Mouse (Mus musculus) neural tube, embryonic 11.5 days (tissue): ENCODE measurements around the gene Erbb2. TPM values are rescaled to one million over a fixed set of nuclear protein-coding genes. Genes with fewer than 3 reads are reported as not detected.

Experiments
- polyA plus RNA-seq: library from polyadenylated mRNA; unstranded; fragments of >200 nt; fragmentation: Nextera tagmentation; extraction: Ambion mirVana; gene quantifications from 2 replicates; pipeline ENCODE4 v1.2.1, GENCODE M21; 2014

Erbb2 gene
- polyA plus RNA-seq, 1 experiment from 2014 or later, result 22.3 TPM

Other genes starting within 250 kb of the Erbb2 start
- 74.6 and 75.3 TPM in 2 replicates for gene Med1, start 219.2 kb upstream of the Erbb2 start, polyA plus RNA-seq
- 13.1 TPM in 2 replicates for gene Cdk12, start 209.4 kb upstream of the Erbb2 start, polyA plus RNA-seq
- gene Neurod2, start 82.8 kb upstream of the Erbb2 start, polyA plus RNA-seq, result 1.2 TPM in 2 replicates
- gene Ppp1r1b, start 64.1 kb upstream of the Erbb2 start, polyA plus RNA-seq, result 0.15 TPM in 1 of 2 replicates, not detected in the other
- gene Stard3, start 54.1 kb upstream of the Erbb2 start, polyA plus RNA-seq, result 39.7 and 45.6 TPM in 2 replicates
- 3.1 and 3.9 TPM in 2 replicates for gene Tcap, start 28.7 kb upstream of the Erbb2 start, polyA plus RNA-seq
- 0.40 and 0.91 TPM in 2 replicates for gene Pnmt, start 26.0 kb upstream of the Erbb2 start, polyA plus RNA-seq
- gene Pgap3, start 12.0 kb upstream of the Erbb2 start, polyA plus RNA-seq, result 6.7 and 7.2 TPM in 2 replicates
- gene Mien1, start 26.5 kb downstream of the Erbb2 start, polyA plus RNA-seq, result 133 and 151 TPM in 2 replicates
- 1.4 and 1.9 TPM in 2 replicates for gene Grb7, start 33.9 kb downstream of the Erbb2 start, polyA plus RNA-seq
- not detected in 2 replicates for gene Ikzf3, start 133.6 kb downstream of the Erbb2 start, polyA plus RNA-seq
- 0.16 TPM in 1 of 2 replicates, not detected in the other for gene Zpbp2, start 138.6 kb downstream of the Erbb2 start, polyA plus RNA-seq
- gene Ormdl3, start 174.9 kb downstream of the Erbb2 start, polyA plus RNA-seq, result 11.1 and 14.5 TPM in 2 replicates
- gene Lrrc3c, start 185.8 kb downstream of the Erbb2 start, polyA plus RNA-seq, result not detected in 2 replicates
- 0.64 and 1.5 TPM in 2 replicates for gene Gm12355, start 213.2 kb downstream of the Erbb2 start, polyA plus RNA-seq
- not detected in 2 replicates for gene Gsdma3, start 213.9 kb downstream of the Erbb2 start, polyA plus RNA-seq
- 0.17 TPM in 1 of 2 replicates, not detected in the other for gene Gsdma2, start 234.3 kb downstream of the Erbb2 start, polyA plus RNA-seq